Comparison of ENCODE assay signal across 22 mouse cellular contexts in genomic region chr4:136657914-136658313, GRCm38 (mm10). TPM values are rescaled to one million over a fixed set of nuclear protein-coding genes. Genes with fewer than 3 reads are reported as not detected.
"Had no signal": no experiment of that assay in that cellular context is flagged by ENCODE, and none has a peak within 500 bp of the region (broad histone marks: within the 10 kb centered on the region; RNA-seq: fewer than 3 reads in every experiment).

No protein-coding gene starts in this region.

- H3K4me1 ChIP-seq: neural tube, embryonic 12.5 days; stomach, embryonic 15.5 days had no signal

- DNase-seq: lung, adult 18-20 months; lung, embryonic 14.5 days; lung, postnatal 10 days; lung, postnatal 4 days; right cerebral cortex, postnatal 14 days; thymus, adult 2 months; thymus, postnatal 25 days; thymus, postnatal 4 days had no signal

- H3K9me3 ChIP-seq: megakaryocyte, embryonic 14.5 days; midbrain, embryonic 13.5 days; midbrain, embryonic 15.5 days; neural tube, embryonic 12.5 days; stomach, embryonic 15.5 days had no signal

- ATAC-seq: midbrain, embryonic 13.5 days; midbrain, embryonic 15.5 days had no signal

- H3K4me3 ChIP-seq: midbrain, embryonic 13.5 days; midbrain, embryonic 15.5 days; neural tube, embryonic 12.5 days; stomach, embryonic 15.5 days had no signal

- H3K27me3 ChIP-seq: megakaryocyte, embryonic 14.5 days; midbrain, embryonic 13.5 days; midbrain, embryonic 15.5 days; neural tube, embryonic 12.5 days; stomach, embryonic 15.5 days had no signal

RNA-seq across cellular contexts. Expression of gene Lactbl1, which starts 35.5 kb away (rescaled TPM):
- total RNA-seq: monocyte, adult 5-6 weeks; neutrophil, adult 5-6 weeks had no signal
- polyA plus RNA-seq: lung, embryonic 14.5 days; lung, embryonic 16.5 days; midbrain, embryonic 11.5 days; midbrain, embryonic 13.5 days; neural tube, embryonic 12.5 days; neural tube, embryonic 14.5 days; stomach, embryonic 15.5 days; stomach, postnatal 0 days; urinary bladder, adult 2 months had no signal

RNA-seq across cellular contexts. Expression of gene Tex46, which starts 47.7 kb away (rescaled TPM):
- total RNA-seq: midbrain, postnatal 0 days; monocyte, adult 5-6 weeks; neutrophil, adult 5-6 weeks had no signal
- polyA plus RNA-seq: lung, embryonic 14.5 days; lung, embryonic 16.5 days; midbrain, embryonic 11.5 days; midbrain, embryonic 13.5 days; midbrain, embryonic 15.5 days; midbrain, postnatal 0 days; neural tube, embryonic 12.5 days; neural tube, embryonic 14.5 days; spleen, adult 2 months; stomach, embryonic 15.5 days; stomach, postnatal 0 days; thymus, adult 2 months; urinary bladder, adult 2 months had no signal
